Mouse (Mus musculus) frontal cortex, postnatal 25 days (tissue): ENCODE measurements around the gene Dguok.

ENCODE experiments used
- DNase-seq, 2 experiments: peaks; one replicate each; pipeline ENCODE4 v3.0.0; 2022; ENCODE audit warnings: low spot score in 2 of 2

The Dguok gene

GRCm38 (mm10) chr6:83506258-83507167, at the start of gene Dguok:
Gene Dguok, minus strand, starts transcription at chr6:83506969.
- peak; percentile 90 to 95 for DNase-seq

GRCm38 (mm10) chr6:83555972-83556371, 49.2 kb upstream of the Dguok start:
- DNase-seq: no peak

DNA sequence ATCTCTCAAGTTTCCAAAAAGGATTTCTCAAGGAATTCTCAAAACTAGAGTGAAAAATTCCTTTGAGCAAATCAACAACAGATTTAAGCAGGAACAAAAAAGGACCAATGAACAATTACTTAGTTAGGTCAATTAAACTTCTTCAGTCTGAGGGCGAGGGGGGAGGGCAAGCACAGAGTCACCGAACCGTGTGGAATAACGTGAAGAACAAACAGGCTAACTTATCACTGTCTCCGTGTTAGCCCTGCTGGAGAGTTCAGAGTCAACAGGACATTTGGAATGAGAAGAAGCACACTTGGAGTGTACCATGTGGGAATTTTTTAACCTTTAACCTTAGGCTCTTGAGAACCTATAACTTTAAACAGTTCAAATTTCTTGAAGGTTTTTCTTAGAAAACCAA, 41.6 kb upstream of the Dguok start:
- no peak for DNase-seq

DNA sequence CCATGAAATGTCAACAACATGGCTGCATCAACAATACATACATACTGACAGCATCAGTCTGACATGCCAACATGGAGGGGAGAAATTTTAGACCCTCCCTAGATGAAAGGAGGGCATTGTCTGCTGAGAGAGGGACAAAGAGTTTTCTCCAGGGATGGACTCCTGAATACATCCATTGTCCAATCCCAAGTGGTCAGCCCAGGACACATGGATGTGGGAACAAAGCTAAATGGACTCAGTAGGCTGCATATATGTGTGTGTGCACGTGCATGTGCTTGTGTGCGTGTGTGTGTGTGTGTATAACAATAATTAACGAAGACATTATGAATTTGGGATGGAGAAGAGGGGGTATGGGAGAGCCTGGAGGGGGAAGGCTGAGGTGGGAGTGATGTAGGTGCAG, 39.0 kb upstream of the Dguok start:
- no peak for DNase-seq

- DNase-seq: peak in 1 of 2 experiments; percentile 16
Observed at GRCm38 (mm10) chr6:83541756-83542456, 35.1 kb upstream of the Dguok start.

DNA sequence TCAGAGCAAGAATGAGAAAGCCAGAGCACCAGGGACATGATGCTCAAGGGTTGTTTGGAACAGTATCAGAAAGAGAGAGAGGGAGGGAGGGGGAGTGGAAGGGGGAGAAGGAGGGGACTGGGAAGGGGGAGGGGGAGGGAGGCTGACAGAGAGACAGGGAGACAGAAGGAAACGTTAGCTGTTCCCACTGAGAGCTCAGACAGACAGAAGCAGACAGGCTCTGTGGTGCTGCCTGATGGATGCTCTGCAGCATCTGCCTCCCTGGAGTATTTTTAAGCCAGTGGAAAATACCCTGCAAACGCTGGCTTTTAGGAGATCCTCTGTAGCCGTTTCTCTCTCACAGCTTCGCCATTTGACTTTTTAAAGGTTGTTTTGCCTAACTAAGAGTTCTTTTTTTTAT, 33.2 kb upstream of the Dguok start:
- DNase-seq: no peak

DNA sequence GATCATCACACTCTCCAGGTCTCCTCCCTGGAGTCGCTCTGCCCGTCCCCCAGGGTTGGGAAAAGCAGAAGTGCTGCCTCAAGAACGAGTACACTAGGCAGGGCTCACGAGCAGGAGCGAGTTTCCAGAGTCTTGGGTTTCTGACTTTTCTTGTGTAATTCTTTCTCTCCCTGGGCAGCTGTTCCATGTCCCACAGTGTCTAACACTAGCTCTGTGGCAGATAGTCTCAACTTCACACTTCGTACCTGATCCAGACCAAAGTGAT, 30.0 kb upstream of the Dguok start:
- no peak for DNase-seq

GRCm38 (mm10) chr6:83536028-83536794, 29.4 kb upstream of the Dguok start, which contains the start of gene Actg2:
Gene Actg2, minus strand, starts transcription at chr6:83536265.
- DNase-seq: no peak

DNA sequence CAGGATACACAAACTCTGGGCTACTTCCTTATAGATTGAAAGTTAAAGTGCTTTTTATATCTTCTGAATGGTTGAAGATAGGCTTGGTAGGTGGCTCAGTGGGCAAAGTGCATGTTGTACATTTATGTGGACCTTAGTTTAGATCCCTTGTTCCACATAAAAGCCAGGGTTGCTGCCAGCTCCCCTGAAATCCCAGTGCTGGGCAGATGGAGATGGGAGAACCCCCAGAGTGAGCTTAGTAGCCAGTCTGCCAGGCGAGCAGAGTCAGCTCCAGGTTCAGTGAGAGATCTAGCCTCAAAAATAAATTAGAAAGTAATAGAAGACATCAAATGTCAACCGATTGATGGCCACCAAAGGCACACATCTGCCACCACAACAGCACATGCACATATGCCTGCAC, 25.8 kb upstream of the Dguok start:
- no peak for DNase-seq

GRCm38 (mm10) chr6:83523194-83523593, 16.4 kb upstream of the Dguok start:
- DNase-seq: no peak

DNA sequence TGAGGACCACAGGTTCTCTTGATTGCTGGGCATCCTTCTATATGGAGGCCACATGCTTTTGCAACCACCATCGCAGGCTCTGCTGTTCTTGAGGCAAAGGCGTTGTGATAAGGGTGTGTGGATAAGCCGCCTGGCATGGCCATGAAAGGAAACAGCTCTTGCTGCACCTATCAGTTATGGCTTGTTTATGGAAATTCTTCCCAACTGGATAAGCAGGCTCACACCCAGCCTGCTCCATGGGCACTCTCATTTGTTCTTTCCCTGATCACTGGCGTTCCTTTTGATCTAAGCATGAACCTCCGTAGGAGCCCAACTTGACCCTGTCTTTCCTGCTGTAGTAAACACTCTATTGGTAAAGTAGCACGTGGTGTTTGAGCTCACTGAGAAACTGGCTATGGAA, 15.0 kb upstream of the Dguok start:
- DNase-seq: no peak

DNA sequence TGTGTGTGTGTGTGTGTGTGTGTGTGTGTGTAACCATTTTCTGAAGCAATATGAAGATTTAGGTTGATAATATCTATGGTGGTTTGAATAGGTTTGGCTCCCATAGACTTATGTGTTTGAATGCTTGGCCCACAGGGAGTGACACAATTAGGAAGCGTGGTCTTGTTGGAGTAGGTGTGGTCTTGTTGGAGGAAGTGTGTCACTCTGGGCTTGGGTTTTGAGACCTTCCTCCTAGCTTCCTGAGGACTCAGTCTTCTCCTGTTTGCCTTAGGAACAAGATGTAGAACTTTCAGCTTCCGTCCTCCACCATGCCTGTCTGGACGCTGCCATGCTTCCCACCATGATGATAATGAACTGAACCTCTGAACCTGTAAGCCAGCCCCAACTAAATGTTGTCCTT, 11.9 kb upstream of the Dguok start:
- no peak for DNase-seq

DNA sequence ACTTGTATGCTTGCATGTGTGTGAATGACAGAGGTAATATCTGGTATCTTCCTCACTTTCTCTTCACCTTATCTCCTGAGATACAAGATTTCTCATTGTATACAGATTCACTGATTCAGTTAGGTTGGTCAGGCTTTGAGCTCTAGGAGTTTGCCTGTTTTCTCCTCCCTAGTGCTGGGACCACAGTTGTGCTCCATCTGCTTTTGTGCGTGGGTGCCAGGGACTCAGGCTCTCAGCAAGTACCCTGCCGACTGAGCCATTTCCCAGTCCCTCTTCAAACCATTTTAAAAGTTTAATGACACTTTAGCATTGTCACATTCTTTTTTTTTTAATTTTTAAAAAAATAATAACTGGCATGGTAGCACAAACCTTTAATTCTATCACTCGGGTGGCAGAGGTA, 8.4 kb upstream of the Dguok start:
- no peak for DNase-seq

GRCm38 (mm10) chr6:83512495-83512894, 5.7 kb upstream of the Dguok start:
- peak; percentile 25 to 44 for DNase-seq

DNA sequence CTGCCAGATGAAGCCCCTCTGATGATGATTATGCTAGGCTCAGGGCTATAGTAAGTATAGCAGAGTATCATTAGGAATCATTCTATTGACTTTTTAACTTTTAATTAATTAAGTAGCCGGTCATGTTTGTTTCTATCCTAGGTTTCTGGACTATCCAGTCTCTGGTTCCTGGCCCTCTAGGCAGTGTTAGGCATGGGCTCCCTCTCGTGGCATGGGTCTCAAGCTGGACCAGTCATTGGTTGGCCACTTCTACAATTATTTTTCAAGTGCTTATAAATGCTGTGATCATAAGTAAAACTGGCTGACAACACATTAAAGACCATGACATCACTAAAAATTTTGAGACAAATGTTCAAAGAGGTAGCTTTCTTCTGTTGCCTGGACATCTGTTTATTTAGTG, 3.4 kb upstream of the Dguok start:
- DNase-seq: no peak

- DNase-seq: peak; percentile 50 to 55
Observed at GRCm38 (mm10) chr6:83509442-83509841, 2.7 kb upstream of the Dguok start.

DNA sequence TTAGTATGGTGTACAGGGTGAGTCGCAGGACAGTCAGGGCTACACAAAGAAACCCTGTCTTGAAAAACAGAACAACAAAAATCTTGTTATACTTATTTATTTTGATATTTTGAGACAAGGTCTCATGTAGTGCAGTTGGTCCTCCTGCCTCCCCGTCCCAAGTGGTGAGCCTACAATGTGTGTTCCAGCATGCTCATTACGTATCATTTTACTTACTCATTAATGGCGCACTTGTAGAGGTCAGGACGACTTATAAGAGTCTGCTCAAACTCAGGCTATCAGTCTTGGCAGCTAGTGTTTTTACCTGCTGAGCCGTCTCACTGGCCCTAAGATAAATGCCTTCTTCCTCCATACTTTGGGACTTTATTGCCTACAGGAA, 388 bp upstream of the Dguok start:
- DNase-seq: no peak

- DNase-seq: no peak
Observed at GRCm38 (mm10) chr6:83505554-83505953, 1.2 kb downstream of the Dguok start.

DNA sequence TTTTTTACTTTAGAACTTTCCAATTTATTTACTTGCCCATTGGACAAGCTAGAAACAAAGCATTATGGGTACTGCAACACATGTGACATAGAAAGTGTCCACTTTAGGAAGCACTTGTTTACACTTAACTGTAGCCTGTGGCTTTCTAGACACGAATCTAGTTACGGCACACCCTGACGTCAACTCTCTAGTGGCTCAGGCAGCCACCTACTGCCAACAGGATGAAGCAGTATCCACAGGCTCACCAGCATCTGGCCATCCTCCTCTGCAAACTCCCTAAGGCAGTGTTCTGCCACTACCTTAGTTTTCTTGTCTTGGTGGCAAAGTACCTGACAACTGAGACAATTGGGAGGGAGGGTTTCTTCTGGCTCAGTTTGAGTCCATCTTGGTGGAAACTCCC, 3.4 kb downstream of the Dguok start:
- DNase-seq: no peak

GRCm38 (mm10) chr6:83502656-83503055, 4.1 kb downstream of the Dguok start:
- peak; percentile 17 to 43 for DNase-seq

GRCm38 (mm10) chr6:83501524-83502310, 5.1 kb downstream of the Dguok start:
- no peak for DNase-seq

DNA sequence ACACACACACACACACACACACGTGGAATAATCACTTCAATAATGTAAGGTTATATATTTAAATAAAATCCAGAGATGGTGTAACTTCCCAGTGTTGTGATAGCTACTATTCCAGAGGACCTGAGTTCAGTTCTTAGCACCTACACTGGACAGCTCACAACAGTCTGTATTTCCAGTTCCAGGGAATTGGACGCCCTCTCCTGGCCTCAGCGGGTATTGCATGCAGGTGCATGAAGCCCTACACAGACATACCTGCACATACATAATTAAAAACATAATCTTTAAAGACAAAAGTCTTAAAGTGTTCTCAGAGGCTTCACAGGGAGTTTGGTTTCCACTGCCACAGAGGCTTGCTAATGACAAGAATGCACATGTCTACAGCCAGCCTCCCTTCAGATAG, 6.3 kb downstream of the Dguok start:
- DNase-seq: no peak
